Mouse (Mus musculus) right cerebral cortex, postnatal 25 days (tissue): Measurements from ENCODE around the gene Hsph1.

Source experiments
- DNase-seq: peaks from one replicate; pipeline ENCODE4 v3.0.0; 2022

Hsph1 gene

GRCm38 (mm10) chr5:149641277-149641892 is 5.2 kb upstream of the Hsph1 start:
- no peak for DNase-seq

GRCm38 (mm10) chr5:149637306-149637705 is 1.1 kb upstream of the Hsph1 start:
- DNase-seq = no peak

- no peak for DNase-seq
These were observed 620 bp downstream of the Hsph1 start for GRCm38 (mm10) chr5:149635556-149635955.

- DNase-seq = no peak
These were observed 1.7 kb downstream of the Hsph1 start for GRCm38 (mm10) chr5:149634409-149635035.

DNA sequence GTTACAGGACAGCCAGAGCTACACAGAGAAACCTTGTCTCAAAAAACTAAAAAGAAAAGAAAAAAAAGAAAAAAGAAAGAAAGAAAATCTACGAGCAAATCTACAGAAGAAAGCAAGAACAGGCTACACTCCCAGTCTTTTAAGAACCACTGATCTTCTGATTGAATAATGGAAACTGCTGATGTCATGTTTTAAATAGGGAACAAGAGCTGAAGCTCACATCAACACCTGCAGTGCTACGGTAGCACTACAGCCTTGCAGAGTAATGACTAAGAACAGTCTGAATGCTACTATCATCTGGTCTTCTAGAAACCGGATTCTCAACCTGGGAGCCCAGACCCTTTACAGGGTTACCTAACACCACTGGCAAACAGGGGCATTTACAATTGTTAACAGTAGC is 10.6 kb downstream of the Hsph1 start:
- DNase-seq = no peak

DNA sequence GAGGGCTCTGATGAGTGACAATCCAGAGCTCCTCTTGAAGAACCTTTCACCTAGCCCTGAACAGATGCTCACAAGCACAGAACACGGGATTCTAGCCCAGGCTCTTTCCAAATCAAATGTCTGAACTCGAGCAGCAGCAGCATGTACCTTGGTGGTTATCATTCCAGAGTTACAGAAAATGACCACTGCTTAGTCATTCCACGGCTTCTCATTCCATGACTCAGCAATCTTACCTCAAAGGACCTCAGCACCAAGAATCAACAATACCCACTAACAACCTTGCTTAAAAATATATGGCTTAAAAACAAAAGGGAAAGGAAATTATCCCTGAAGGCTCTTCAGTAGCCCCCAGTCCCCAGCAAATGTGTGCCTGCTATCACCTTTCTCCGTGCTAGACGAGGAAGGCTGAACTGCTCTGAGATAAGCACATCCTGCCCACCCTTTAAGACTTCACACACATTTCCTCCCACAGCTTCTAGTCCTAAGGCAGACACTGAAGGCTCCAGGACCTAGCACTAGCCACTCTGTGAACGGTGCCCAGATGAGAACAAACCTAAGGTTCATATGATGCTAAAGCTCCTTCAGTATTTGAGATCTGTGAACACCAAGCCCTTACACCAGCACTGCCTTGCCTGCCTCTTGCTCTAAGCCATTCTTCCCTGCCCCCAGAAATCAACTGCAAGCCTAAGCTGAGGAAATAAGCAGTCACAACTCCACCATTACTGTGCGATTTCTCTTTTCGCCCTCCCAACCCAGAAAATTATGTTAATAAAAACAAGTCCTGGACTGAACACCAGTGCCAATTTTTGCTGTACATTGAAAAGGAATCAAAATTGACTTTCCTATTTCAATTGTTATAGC is 12.1 kb downstream of the Hsph1 start:
- no peak for DNase-seq

GRCm38 (mm10) chr5:149622644-149623043 is 13.5 kb downstream of the Hsph1 start:
- no peak for DNase-seq

DNA sequence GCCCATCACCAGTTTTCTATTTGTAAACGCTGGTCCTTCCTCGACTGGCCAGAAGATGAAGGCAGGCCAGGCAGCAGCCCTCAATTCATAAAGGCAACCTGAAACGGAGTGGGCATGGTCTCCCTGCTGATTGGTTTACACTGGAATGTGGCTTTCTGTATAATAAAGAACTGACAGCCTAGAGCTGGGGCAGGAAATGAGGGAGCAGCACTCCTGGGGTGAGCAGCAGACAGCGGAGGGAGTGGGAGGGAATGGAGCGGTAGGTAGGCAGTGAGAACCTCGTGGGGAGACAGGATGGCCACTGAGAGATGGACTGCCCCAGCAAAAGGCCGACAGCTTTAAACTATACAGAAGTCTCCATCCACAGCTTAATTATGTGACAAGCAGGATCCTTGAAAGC is 14.0 kb downstream of the Hsph1 start:
- DNase-seq = no peak

DNA sequence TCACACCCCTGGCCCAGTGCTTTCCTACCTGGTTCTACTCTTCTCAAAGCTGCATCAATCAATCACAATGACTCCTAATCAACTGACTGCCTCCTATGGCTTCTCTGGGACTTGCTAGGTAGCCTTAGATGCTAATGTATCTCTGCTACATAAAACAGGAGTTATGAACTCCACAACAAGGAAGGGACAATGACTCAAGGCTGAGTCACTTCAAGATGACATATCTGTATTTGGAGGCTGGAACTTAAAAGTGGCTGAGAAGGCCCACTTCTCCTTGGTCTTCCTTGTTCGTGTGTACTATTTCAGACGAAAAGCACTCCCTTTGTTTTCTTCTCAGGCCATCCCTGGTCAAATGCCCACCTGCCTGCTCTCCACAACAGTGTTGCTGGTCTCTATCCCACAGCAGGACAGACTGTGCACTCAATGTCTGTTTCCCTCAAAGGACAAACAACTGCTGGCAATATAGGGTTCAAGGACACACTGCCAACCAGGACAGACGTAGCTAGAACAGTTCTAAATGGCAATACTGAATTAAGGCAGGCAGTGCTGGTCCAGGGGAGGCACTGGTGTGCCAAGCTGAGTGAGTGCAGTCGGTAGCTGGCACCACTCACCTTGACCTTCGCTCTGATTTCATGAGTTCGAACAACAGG is 18.3 kb downstream of the Hsph1 start:
- DNase-seq = no peak

DNA sequence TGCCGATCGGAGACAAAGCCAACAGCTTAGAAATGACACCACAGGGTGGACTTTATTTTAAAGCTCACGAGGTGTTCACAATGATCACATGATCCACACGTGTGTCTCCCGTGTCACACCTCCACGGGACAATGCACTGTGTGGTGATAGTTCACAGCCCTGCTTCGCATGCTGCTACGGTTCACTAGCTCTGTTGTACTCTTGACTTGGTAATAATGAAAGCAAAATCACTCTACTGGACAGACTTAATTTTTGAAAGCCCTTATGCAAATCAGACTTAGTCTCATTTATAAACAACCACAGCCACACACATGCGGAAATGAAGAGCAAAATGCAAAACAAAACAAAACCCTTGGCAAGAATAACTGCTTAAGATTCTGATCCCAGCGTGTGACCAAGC is 19.4 kb downstream of the Hsph1 start:
- DNase-seq = no peak

DNA sequence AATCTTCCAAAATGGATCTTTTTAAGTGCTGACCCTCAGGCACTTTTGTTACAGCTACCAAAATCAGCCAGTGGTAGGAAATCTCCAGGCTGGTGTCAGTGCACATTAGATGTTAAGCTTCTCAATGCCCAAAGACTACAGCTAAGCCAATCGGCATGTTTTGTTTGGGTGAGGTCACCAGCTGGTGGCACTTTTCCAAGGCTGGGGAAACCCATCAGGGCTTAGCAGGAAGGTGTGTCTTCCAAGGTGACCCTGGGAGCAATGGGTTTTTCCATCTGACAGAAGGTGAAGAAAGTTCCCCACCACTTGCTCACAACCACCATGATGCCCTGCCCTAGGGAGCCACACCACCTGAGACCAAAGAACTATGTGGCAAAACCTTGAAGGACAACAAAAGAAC is 20.0 kb downstream of the Hsph1 start:
- no peak for DNase-seq

DNA sequence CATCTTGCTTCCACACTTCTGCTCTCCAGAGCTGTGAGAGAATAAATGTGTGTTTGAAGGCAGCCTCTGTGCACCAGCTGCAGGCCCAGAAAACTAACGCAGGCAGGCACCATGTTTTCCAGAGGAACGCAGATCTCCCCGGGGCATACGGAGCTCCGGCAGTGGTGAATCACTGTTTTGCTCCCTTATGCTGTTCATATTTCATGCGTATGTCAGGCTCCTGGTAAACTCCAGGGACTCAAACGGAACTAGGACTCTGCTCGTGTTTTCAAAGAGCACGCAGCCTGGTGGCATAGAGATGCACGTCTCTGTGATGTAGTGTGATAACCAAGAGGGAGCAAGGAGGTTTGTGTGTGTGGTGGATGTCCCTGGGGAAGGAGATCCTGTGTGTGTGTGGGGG is 23.4 kb downstream of the Hsph1 start:
- DNase-seq = peak; percentile 47

DNA sequence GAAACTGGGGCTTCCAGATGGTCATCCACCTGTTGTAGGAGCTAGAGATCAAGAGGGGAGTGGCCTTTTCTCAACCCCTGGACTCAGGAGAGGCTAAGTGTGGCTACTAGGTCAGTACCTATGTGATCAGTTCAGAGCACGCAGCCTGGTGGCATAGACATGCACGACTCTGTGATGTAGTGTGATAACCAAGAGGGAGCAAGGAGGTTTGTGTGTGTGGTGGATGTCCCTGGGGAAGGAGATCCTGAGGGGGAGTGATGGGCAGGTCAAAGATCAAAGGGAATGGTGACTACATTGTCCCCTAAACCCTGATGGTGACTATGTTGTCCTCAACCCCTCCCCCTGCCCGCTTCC is 24.0 kb downstream of the Hsph1 start:
- no peak for DNase-seq

- no peak for DNase-seq
These were observed 24.6 kb downstream of the Hsph1 start for GRCm38 (mm10) chr5:149611476-149612164.

DNA sequence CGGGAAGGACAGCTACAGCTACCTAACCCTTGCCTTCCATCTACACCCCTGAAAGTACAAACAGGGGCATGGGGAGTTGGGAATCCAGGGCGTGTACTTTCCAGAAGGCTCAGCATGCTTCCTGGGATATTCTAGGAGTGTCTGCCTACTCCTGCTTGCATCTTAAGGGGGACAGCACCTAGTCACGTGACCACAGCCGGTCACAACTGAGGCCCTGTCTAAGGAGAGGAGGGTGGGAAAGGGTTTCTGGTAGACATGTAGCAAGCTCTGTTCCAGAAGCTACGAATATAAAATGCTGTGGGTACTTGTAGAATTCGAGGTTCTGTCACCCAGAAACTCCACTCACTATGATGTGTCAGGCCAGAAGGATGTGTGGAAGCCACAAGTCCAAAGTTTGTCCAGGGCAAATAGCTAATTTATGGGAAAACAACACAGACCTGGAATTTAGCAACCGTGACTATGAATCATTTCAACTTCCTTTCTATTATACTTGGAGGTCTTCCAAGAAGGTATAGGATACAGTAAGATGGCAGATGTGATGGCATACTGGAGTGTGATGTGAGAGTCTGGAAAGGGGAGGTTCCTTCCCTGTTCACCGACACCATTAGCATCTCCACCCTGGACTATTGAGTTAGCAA is 29.0 kb downstream of the Hsph1 start:
- DNase-seq = no peak

DNA sequence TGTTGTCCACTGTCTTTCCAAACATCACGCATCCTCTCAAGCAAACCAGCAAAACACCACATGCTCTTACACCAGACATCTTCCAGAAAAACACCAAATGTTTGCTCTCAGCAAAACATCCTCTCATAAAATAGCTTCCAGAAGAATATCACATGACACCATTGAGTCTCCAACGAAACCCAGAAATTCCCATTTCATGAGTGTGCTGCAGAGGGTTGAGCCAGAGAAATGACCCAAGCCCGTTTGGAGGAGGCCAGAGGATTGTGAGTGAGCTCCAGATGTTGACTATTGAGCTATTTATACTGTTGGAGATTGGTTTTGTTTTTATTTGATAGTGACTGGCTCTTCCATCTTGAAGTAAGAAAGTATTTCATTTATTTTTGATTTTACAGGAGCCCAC is 32.9 kb downstream of the Hsph1 start:
- DNase-seq = no peak

- DNase-seq = no peak
These were observed 34.2 kb downstream of the Hsph1 start for GRCm38 (mm10) chr5:149601996-149602395.

DNA sequence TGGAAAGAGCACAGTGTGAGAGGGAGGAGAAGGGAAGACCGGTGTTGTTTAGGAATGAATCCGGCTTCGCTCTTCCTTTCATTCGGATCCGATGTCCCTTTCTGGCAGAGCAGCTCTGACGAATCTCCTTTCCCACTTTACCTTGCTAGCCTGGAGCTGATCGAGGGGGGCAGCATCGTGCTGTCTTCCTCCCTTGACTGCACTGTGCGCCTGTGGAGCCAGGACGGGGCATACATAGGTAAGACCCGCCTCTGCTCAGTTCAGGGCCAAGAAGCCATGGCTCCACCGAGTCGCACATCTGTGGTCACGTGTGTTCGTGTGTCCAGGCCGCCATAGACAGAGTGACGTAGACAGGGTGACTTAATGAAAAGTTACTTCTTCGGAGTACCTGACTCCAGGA is 38.8 kb downstream of the Hsph1 start:
- no peak for DNase-seq

DNA sequence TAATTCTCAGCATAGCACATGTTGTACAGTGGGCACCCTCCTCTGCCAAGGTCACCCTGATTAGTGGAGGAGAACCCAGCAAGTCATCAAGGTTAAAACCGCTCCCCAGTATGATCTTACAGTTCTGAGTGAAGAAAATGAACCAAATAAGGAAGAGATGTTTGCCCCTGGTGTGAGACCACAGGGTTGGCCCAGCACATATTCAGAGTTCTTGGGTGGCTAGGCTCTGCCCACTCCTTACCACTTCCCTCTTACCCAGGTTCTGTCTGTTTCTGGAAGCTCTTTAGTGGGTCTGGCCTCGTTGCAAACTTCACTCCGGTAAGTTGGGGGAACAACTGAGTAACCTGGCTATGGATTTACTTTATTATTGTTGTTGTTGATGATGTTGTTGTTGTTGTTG is 42.0 kb downstream of the Hsph1 start:
- no peak for DNase-seq

DNA sequence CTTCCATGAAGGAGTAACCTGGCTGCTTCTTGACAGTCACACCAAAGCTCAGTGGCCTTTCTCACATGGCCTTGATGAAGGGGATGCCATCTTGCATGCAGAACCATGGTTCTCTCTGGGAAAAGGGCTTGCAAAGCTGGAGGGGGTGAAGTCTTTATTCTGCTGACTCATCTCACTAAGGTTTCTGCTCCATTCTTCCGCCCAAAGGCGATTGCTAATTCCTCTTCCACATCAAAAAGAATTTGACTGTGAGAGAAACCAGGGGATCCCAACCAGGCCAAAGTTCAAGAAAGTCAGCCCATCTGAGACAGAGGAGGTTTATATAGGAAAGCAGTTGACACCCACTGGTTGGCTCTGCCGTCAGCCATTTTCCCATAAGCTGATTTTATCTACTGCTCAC is 46.2 kb downstream of the Hsph1 start:
- no peak for DNase-seq

- DNase-seq = no peak
These were observed 47.2 kb downstream of the Hsph1 start for GRCm38 (mm10) chr5:149588814-149589534.

DNA sequence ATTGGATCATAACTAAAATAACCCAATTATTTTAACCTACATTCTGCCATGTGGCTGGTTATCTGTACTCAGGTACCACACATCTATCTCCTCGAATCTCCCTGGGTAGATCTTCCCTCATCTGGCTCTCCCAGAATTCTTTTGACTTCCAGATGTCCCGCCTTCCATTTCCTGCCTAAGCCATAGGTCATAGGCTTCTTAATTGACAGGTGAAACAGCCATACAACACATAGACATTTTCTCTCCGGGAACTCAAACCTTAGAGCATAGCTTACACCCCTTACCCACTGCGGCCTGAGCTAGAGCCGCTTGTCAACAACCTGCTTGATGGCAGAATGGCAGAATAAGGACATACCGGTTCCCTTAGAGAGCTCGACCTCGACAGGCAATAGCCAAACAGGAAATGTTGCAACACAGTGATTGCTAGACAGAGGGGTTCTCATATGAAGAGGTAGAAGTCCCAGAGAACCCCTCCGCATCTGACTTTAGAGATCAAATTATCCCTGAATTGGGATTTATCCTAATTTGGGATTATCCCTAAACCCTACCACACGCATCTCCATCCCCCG is 48.8 kb downstream of the Hsph1 start:
- DNase-seq = no peak
